8 mouse cellular contexts compared by ENCODE assay signal in the genomic region with DNA sequence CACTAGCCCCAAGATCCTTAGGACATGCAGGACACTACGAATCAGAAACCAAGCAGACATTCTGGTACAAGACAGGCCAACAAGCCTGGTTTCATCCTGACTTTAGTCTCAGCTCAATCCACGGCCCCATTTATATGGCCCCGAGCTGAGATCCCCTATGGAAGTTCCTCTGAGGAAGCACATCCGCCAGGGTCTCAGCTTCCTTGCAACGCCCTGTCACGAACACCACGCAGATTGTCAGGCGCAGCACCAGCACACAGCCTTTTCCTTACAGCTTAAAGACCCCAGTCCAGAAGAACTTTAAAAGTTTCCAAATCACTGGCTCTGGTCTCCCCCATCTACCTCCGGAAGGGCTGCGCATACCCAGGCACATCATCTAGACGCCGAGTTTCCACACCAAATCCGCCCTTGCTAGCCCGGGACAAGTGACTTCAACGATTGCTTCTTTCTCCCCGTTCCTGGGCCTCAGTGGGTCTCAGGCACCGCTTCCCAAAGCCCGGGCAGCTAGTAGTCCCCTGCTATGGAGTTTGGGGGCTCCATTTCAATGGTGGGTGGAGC. TPM values are rescaled to one million over a fixed set of nuclear protein-coding genes. Genes with fewer than 3 reads are reported as not detected.
DNase-seq lines count a peak whose midpoint lies in the region; ATAC-seq and TF ChIP-seq lines count a peak whose summit lies in the region.

No protein-coding gene starts in this region.

- H3K4me1 ChIP-seq in hindbrain, postnatal 0 days (ENCODE audit: insufficient read depth, low read length): peaks cover 6% of the 10 kb centered on the region
- peaks cover 15% of the 10 kb centered on the region for H3K4me1 ChIP-seq in midbrain, embryonic 15.5 days

- peak; percentile 34 for DNase-seq in kidney, adult 18-20 months
- DNase-seq in kidney, adult 9 months: no peak
- peak; percentile 30 for DNase-seq in embryo, embryonic 10 days (ENCODE audit: low spot score)
- no peak for DNase-seq in hindbrain, postnatal 0 days (ENCODE audit: low spot score)
- DNase-seq in right cerebral cortex, postnatal 25 days: no peak
- no peak for DNase-seq in layer of hippocampus, adult 9-10 months (ENCODE audit: low spot score)

- H3K9me3 ChIP-seq in hindbrain, postnatal 0 days (ENCODE audit: low read length): no peaks in the 10 kb centered on the region
- H3K9me3 ChIP-seq in midbrain, embryonic 15.5 days: no peaks in the 10 kb centered on the region

- peak overlapping the region; percentile 57 for H3K9ac ChIP-seq in hindbrain, postnatal 0 days (replicated peaks; ENCODE audit: low read length)
- H3K9ac ChIP-seq in midbrain, embryonic 15.5 days: peak overlapping the region; percentile 37; the same call in 1 of the 2 replicates

- H3K4me2 ChIP-seq in hindbrain, postnatal 0 days (ENCODE audit: low read depth, low read length): peak overlapping the region; percentile 96
- peak overlapping the region; percentile 94 for H3K4me2 ChIP-seq in midbrain, embryonic 15.5 days

- WGBS in hindbrain, postnatal 0 days: 9% methylated on average over 18 of the region's 18 CpGs
- WGBS in midbrain, embryonic 15.5 days: 5% methylated on average over 18 of the region's 18 CpGs

- peaks cover 8% of the 10 kb centered on the region for H3K27me3 ChIP-seq in hindbrain, postnatal 0 days (ENCODE audit: insufficient read depth, low read length)
- peaks cover 9% of the 10 kb centered on the region; the same call in 1 of the 2 replicates for H3K27me3 ChIP-seq in midbrain, embryonic 15.5 days (replicated peaks)

- ATAC-seq in hindbrain, postnatal 0 days: no peak
- no peak for ATAC-seq in midbrain, embryonic 15.5 days (replicated peaks)
- no peak for ATAC-seq in erythroblast, adult 5-6 weeks (replicated peaks; ENCODE audit: low FRiP score, poor library complexity, severe bottlenecking)

- TF ChIP-seq CTCF in hindbrain, postnatal 0 days (IDR thresholded peaks at IDR 0.05; ENCODE audit: low read depth): no peak

- H3K27ac ChIP-seq in hindbrain, postnatal 0 days: peak overlapping the region; percentile 67; the same call in 1 of the 2 replicates
- peak overlapping the region; percentile 27; the same call in 1 of the 2 replicates for H3K27ac ChIP-seq in midbrain, embryonic 15.5 days

- peak overlapping the region; percentile 61 for H3K4me3 ChIP-seq in hindbrain, postnatal 0 days (ENCODE audit: low read length)
- peak overlapping the region; percentile 42 for H3K4me3 ChIP-seq in midbrain, embryonic 15.5 days

- no peaks in the 10 kb centered on the region for H3K36me3 ChIP-seq in hindbrain, postnatal 0 days (ENCODE audit: insufficient read depth, low read length)
- H3K36me3 ChIP-seq in midbrain, embryonic 15.5 days (replicated peaks): no peaks in the 10 kb centered on the region

RNA-seq across cellular contexts. Expression of gene Chst3, which starts 0.9 kb away (rescaled TPM):
- total RNA-seq in hindbrain, postnatal 0 days (2014; rRNA removed): 7.2 and 10.0 TPM in 2 replicates
- 0.89 and 0.96 TPM in 2 replicates for polyA plus RNA-seq in hindbrain, postnatal 0 days (2015; fragmentation: Nextera tagmentation; extraction: Ambion mirVana)
- polyA plus RNA-seq in midbrain, embryonic 15.5 days (2015; fragmentation: Nextera tagmentation; extraction: Ambion mirVana): 1.1 and 1.6 TPM in 2 replicates
- total RNA-seq in erythroblast, adult 5-6 weeks (2015; ENCODE audit: low replicate concordance): not detected in 2 replicates
- not detected in 2 replicates for total RNA-seq in erythroblast, adult 5-6 weeks (2017; ENCODE audit: low replicate concordance)

RNA-seq across cellular contexts. Expression of gene Psap, which starts 59.3 kb away (rescaled TPM):
- total RNA-seq in hindbrain, postnatal 0 days (2014; rRNA removed): 768 and 845 TPM in 2 replicates
- 277 and 281 TPM in 2 replicates for polyA plus RNA-seq in hindbrain, postnatal 0 days (2015; fragmentation: Nextera tagmentation; extraction: Ambion mirVana)
- 169 and 192 TPM in 2 replicates for polyA plus RNA-seq in midbrain, embryonic 15.5 days (2015; fragmentation: Nextera tagmentation; extraction: Ambion mirVana)
- 208 and 256 TPM in 2 replicates for total RNA-seq in erythroblast, adult 5-6 weeks (2015; ENCODE audit: low replicate concordance)
- 196 and 238 TPM in 2 replicates for total RNA-seq in erythroblast, adult 5-6 weeks (2017; ENCODE audit: low replicate concordance)

Comparison
In these comparisons a context has a peak if more than half of its experiments do, and no peak if none do; other contexts are left out.
1. DNase-seq: peak in kidney, adult 18-20 months (single experiment) and embryo, embryonic 10 days (single experiment); none in kidney, adult 9 months (single experiment), hindbrain, postnatal 0 days (single experiment), right cerebral cortex, postnatal 25 days (single experiment) and layer of hippocampus, adult 9-10 months (single experiment).